Mouse (Mus musculus): ENCODE results near the gene Ier3. TPM values are rescaled to one million over a fixed set of nuclear protein-coding genes. Genes with fewer than 3 reads are reported as not detected.

The Ier3 gene
- polyA plus RNA-seq, 1 experiment from 2014 or later, result 17.2 TPM

DNA sequence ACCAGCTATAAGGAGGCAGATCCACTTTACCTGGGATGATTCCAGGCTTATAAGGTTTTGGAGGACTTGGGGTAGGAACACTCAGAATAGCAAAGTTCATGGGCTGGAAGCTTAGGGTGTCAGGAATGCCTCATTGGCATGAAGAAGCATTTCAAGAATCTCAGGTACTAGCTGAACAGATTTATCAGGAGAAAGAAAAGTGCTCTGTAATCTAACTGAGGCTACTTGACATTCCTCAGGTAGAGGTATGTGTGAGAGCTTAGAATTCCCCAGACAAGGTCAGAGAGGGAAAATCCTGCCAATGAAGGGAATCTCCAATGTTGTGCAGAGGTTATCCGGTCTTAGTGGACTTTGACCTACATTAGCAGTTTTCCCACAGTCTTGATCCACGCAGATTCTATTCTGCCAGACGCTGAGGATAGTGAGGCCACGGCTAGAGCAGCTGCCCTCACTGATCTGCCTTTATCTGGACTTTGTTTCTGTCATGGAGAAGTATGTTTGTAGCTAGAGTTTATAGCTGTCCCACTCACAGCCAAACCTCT is 17.6 kb upstream of the Ier3 start:
- 90% methylated on average over 4 of the region's 4 CpGs for WGBS
- ATAC-seq, result no peak

DNA sequence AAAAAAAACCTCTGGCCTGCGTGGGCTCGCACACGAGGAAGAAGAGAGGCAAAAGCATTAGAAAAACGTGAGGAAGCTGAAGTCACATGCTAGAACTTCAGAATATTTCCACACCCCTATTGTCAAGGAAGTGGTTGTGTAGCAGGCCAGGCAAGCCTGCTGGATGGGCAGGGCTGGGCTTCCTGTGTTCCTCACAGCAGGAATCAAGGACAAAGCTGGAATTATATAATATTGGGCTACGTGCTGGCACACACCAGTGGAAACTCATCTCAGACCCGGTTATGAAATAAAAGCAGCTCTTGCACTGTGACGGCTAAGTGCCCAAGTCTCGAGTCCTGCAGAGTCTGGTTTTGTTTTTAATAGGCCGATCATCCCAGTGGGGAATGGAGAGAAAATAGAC is 13.4 kb upstream of the Ier3 start:
- H3K36me3 ChIP-seq (ENCODE audit: control insufficient read depth, insufficient read depth, low read length), result no peaks in the 10 kb centered on the region
- H3K9me3 ChIP-seq (ENCODE audit: control insufficient read depth, low read length), result no peaks in the 10 kb centered on the region
- H3K4me2 ChIP-seq (ENCODE audit: low read length), result no peak overlapping the region
- H3K27ac ChIP-seq (ENCODE audit: low read depth, low read length), result no peak overlapping the region; the same call in 1 of the 2 replicates
- no peaks in the 10 kb centered on the region for H3K4me1 ChIP-seq (ENCODE audit: control insufficient read depth, insufficient read depth, low read depth, low read length)
- no peak for ATAC-seq
- no peak overlapping the region for H3K4me3 ChIP-seq (ENCODE audit: low read length)
- no peak overlapping the region for H3K9ac ChIP-seq (ENCODE audit: low read depth, low read length)
- WGBS, result 65% methylated on average over 9 of the region's 9 CpGs
- no peaks in the 10 kb centered on the region for H3K27me3 ChIP-seq (replicated peaks; ENCODE audit: control insufficient read depth, insufficient read depth, low read length)

More for the DNA sequence above, 17.6 kb upstream of the Ier3 start:
- no peaks in the 10 kb centered on the region for H3K9me3 ChIP-seq (ENCODE audit: control insufficient read depth, low read length)
- H3K27ac ChIP-seq (ENCODE audit: low read depth, low read length), result no peak overlapping the region
- no peak overlapping the region for H3K4me3 ChIP-seq (ENCODE audit: low read length)
- H3K27me3 ChIP-seq (replicated peaks; ENCODE audit: control insufficient read depth, insufficient read depth, low read length), result no peaks in the 10 kb centered on the region
- H3K9ac ChIP-seq (ENCODE audit: low read depth, low read length), result no peak overlapping the region
- H3K36me3 ChIP-seq (ENCODE audit: control insufficient read depth, insufficient read depth, low read length), result no peaks in the 10 kb centered on the region
- no peaks in the 10 kb centered on the region for H3K4me1 ChIP-seq (ENCODE audit: control insufficient read depth, insufficient read depth, low read depth, low read length)
- no peak overlapping the region for H3K4me2 ChIP-seq (ENCODE audit: low read length)

DNA sequence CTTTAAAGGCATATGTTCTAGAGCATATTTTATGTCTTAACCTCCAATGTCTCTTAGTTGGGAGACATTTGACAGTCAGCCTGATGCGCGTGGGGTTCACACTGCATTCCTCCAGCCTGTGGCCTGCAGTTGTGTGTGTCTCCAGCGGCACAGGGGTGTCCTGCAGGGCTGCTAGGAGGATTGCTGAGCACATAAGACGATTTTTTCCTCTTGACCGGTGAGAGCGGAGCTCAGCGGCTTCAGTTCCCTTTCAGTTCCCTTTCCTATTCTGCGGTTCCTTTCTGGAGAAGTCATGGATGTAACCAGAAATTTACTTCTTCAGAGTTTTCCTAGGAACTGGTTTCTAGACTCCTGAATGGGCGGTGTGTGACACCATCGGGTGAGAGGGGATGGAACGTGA is 12.1 kb upstream of the Ier3 start:
- H3K4me1 ChIP-seq (ENCODE audit: control insufficient read depth, insufficient read depth, low read depth, low read length), result no peaks in the 10 kb centered on the region
- no peaks in the 10 kb centered on the region for H3K27me3 ChIP-seq (replicated peaks; ENCODE audit: control insufficient read depth, insufficient read depth, low read length)
- ATAC-seq, result no peak
- 87% methylated on average over 11 of the region's 11 CpGs for WGBS
- no peak overlapping the region for H3K4me3 ChIP-seq (ENCODE audit: low read length)
- H3K4me2 ChIP-seq (ENCODE audit: low read length), result no peak overlapping the region
- no peak overlapping the region for H3K9ac ChIP-seq (ENCODE audit: low read depth, low read length)
- no peaks in the 10 kb centered on the region for H3K36me3 ChIP-seq (ENCODE audit: control insufficient read depth, insufficient read depth, low read length)
- no peaks in the 10 kb centered on the region for H3K9me3 ChIP-seq (ENCODE audit: control insufficient read depth, low read length)
- no peak overlapping the region for H3K27ac ChIP-seq (ENCODE audit: low read depth, low read length)

DNA sequence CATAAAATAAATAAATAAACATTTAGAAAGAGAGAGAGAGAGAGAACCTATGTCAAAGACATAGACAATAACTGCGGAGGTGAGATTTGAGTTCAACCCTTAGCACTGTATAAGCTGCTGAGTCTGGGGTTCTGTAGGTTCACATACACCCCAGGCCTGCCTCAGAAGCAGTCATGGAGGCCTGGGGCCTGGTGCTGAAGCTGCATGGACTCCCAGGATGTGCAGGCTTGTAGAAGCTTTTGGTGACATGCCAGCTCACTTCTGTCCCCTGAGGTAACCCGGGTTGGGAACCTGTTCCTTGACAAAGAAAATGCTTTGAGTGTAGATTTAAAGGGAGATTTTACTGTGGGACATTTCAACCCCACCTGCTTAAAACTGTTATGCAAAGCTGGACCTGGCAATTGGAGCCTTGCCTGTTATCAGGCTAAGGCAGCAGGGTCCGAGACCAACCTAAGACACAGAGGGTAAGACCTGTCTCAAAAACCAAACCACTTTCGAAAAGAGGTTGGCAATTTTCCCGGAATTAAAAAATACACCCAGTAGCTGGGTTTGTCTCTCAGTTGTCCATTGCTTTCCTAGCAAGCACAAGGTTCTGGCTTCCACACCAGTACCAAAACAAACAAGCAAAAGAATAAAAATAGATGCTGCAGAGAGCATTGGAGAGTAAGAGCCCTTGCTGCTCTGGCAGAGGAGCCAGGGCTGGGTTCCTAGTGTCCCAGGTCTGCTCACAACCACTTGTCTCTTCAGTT is 10.4 kb upstream of the Ier3 start:
- no peak overlapping the region for H3K9ac ChIP-seq (ENCODE audit: low read depth, low read length)
- H3K4me1 ChIP-seq (ENCODE audit: control insufficient read depth, insufficient read depth, low read depth, low read length), result no peaks in the 10 kb centered on the region
- H3K27me3 ChIP-seq (replicated peaks; ENCODE audit: control insufficient read depth, insufficient read depth, low read length), result no peaks in the 10 kb centered on the region
- no peaks in the 10 kb centered on the region for H3K36me3 ChIP-seq (ENCODE audit: control insufficient read depth, insufficient read depth, low read length)
- ATAC-seq, result no peak
- no peak overlapping the region for H3K4me3 ChIP-seq (ENCODE audit: low read length)
- no peak overlapping the region for H3K27ac ChIP-seq (ENCODE audit: low read depth, low read length)
- no peak overlapping the region for H3K4me2 ChIP-seq (ENCODE audit: low read length)
- no peaks in the 10 kb centered on the region for H3K9me3 ChIP-seq (ENCODE audit: control insufficient read depth, low read length)
- WGBS, result 82% methylated on average over 5 of the region's 5 CpGs

DNA sequence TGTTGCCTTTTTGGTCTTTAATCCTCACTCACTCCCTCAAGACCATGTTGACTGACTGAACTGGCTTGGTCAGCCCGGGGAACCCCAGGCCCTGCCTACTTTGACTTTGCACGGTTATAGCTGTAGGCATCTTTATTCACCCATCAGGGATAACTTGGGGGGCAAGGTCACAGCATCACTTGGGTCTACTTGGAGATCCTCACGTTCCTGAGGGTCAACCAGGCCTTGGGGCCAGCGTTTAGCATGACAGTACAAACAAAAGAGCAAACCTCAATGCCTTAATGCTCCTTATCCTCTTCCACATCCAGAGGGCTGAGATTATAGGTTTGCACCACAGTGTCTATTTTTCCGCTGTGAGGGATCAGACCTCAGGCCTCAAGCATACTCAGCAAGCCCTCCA is 9.2 kb upstream of the Ier3 start:
- 73% methylated on average over 5 of the region's 5 CpGs for WGBS
- no peak overlapping the region for H3K27ac ChIP-seq (ENCODE audit: low read depth, low read length)
- H3K4me3 ChIP-seq (ENCODE audit: low read length), result no peak overlapping the region
- no peaks in the 10 kb centered on the region for H3K27me3 ChIP-seq (replicated peaks; ENCODE audit: control insufficient read depth, insufficient read depth, low read length)
- no peaks in the 10 kb centered on the region for H3K36me3 ChIP-seq (ENCODE audit: control insufficient read depth, insufficient read depth, low read length)
- no peak overlapping the region for H3K9ac ChIP-seq (ENCODE audit: low read depth, low read length)
- H3K4me2 ChIP-seq (ENCODE audit: low read length), result no peak overlapping the region
- ATAC-seq, result no peak
- H3K9me3 ChIP-seq (ENCODE audit: control insufficient read depth, low read length), result no peaks in the 10 kb centered on the region
- no peaks in the 10 kb centered on the region for H3K4me1 ChIP-seq (ENCODE audit: control insufficient read depth, insufficient read depth, low read depth, low read length)

DNA sequence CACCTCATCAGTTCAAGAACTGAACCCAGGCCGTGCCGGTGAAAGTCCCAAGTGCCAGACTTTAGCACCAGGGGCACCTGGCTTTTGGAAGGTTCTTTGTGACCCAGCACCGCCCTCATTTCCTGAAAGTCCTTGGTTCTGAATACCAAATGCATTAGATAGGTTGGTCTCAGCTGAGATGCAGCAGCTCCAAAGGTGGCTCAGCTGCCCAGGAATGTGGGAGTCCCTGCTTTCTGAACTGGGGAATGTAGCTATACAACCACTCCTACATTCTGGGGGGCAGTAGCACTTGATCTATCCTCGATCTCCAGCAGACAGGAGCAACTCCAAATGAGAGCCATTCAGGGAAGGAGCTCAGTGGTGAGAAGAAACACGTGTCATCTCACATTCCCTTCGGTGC is 8.7 kb upstream of the Ier3 start:
- Histone ChIP-seq H3K9me3 (ENCODE audit: control insufficient read depth, low read length) (no peaks in the 10 kb centered on the region), H3K4me1 (ENCODE audit: control insufficient read depth, insufficient read depth, low read depth, low read length) (no peaks in the 10 kb centered on the region), H3K9ac (ENCODE audit: low read depth, low read length) (no peak overlapping the region), H3K36me3 (ENCODE audit: control insufficient read depth, insufficient read depth, low read length) (no peaks in the 10 kb centered on the region), H3K4me2 (ENCODE audit: low read length) (no peak overlapping the region), H3K27me3 (replicated peaks; ENCODE audit: control insufficient read depth, insufficient read depth, low read length) (no peaks in the 10 kb centered on the region), H3K4me3 (ENCODE audit: low read length) (no peak overlapping the region), H3K27ac (ENCODE audit: low read depth, low read length) (peak overlapping the region; percentile 40)
- WGBS, result 75% methylated on average over 6 of the region's 6 CpGs
- no peak for ATAC-seq

DNA sequence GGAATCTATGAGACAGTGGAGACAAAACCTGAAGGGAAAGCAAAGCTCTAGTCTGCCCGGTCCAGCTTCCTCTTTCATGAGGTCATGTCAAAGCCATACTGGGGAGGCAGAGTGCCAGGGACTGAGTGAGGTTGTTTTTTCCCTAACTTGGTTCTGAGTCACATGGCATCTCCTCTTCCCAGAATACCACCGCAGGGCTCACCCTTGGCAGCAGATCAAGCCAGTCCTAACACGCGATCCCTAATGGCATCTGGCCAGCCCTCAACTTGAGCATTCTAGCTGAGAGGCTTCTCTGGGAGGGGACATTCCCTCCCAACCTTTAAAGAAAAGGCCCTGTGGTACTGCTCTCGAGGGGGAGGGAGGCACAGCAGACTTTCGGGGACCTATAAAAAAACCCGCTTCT is 8.2 kb upstream of the Ier3 start:
- no peak overlapping the region for H3K4me2 ChIP-seq (ENCODE audit: low read length)
- 46% methylated on average over 7 of the region's 7 CpGs for WGBS
- peak; percentile 75 for ATAC-seq
- H3K27me3 ChIP-seq (replicated peaks; ENCODE audit: control insufficient read depth, insufficient read depth, low read length), result no peaks in the 10 kb centered on the region
- no peaks in the 10 kb centered on the region for H3K36me3 ChIP-seq (ENCODE audit: control insufficient read depth, insufficient read depth, low read length)
- no peaks in the 10 kb centered on the region for H3K9me3 ChIP-seq (ENCODE audit: control insufficient read depth, low read length)
- H3K27ac ChIP-seq (ENCODE audit: low read depth, low read length), result peak overlapping the region; percentile 40
- H3K4me3 ChIP-seq (ENCODE audit: low read length), result no peak overlapping the region
- no peaks in the 10 kb centered on the region for H3K4me1 ChIP-seq (ENCODE audit: control insufficient read depth, insufficient read depth, low read depth, low read length)
- no peak overlapping the region for H3K9ac ChIP-seq (ENCODE audit: low read depth, low read length)

DNA sequence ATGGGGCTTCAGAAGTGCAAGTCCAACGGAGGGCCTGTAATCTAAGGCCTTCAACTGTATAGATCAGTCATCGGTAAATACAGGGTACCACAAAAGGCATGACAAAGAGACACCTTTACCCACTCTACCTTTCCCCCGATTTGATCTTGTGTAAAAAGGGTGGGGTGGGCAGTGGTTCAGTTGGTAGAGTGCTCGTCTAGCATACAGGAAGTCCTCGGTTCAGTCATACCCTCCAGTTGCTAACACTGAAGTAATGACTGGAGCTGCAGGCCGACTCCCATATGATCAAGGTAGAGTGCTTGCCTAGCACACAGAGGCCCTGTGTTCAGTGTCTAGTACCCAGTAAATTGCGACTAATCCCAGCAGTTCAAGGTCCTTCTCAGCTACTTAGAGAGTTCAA is 7.8 kb upstream of the Ier3 start:
- H3K27ac ChIP-seq (ENCODE audit: low read depth, low read length), result peak overlapping the region; percentile 9; the same call in 1 of the 2 replicates

DNA sequence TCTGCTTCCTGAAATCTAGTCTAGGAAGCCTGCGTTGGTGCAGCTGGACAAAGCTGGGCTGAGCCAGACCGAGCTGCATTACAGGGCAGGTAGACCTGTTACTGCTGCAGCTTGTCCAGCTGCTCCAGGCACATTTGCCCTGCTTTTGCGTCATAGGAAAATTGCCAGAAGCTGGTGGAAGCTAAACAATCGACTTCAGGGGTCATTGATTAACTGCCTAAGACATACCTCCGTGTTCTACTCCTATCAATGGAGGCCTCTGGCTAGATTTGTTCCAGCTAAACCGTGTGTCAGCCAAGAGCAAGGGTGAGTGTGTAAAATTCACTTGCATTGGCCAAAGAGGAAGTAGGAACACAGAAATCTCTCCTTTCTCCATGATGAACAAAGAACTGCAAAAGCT is 6.8 kb upstream of the Ier3 start:
- no peaks in the 10 kb centered on the region; the same call in 1 of the 2 replicates for H3K27me3 ChIP-seq (replicated peaks; ENCODE audit: control insufficient read depth, insufficient read depth, low read length)
- 59% methylated on average over 6 of the region's 6 CpGs for WGBS
- no peak overlapping the region for H3K9ac ChIP-seq (ENCODE audit: low read depth, low read length)
- no peak overlapping the region for H3K4me2 ChIP-seq (ENCODE audit: low read length)
- H3K36me3 ChIP-seq (ENCODE audit: control insufficient read depth, insufficient read depth, low read length), result no peaks in the 10 kb centered on the region
- H3K4me3 ChIP-seq (ENCODE audit: low read length), result no peak overlapping the region
- no peaks in the 10 kb centered on the region for H3K4me1 ChIP-seq (ENCODE audit: control insufficient read depth, insufficient read depth, low read depth, low read length)
- H3K27ac ChIP-seq (ENCODE audit: low read depth, low read length), result no peak overlapping the region
- no peaks in the 10 kb centered on the region for H3K9me3 ChIP-seq (ENCODE audit: control insufficient read depth, low read length)
- ATAC-seq, result no peak

More for the DNA sequence above, 7.8 kb upstream of the Ier3 start:
- H3K27me3 ChIP-seq (replicated peaks; ENCODE audit: control insufficient read depth, insufficient read depth, low read length), result no peaks in the 10 kb centered on the region
- H3K9me3 ChIP-seq (ENCODE audit: control insufficient read depth, low read length), result no peaks in the 10 kb centered on the region
- no peak overlapping the region for H3K4me2 ChIP-seq (ENCODE audit: low read length)
- no peaks in the 10 kb centered on the region for H3K36me3 ChIP-seq (ENCODE audit: control insufficient read depth, insufficient read depth, low read length)
- ATAC-seq, result no peak
- no peak overlapping the region for H3K4me3 ChIP-seq (ENCODE audit: low read length)
- H3K4me1 ChIP-seq (ENCODE audit: control insufficient read depth, insufficient read depth, low read depth, low read length), result no peaks in the 10 kb centered on the region
- H3K9ac ChIP-seq (ENCODE audit: low read depth, low read length), result no peak overlapping the region
- WGBS, result 77% methylated on average over 7 of the region's 7 CpGs

Data from hindbrain, embryonic 16.5 days (tissue).